Mouse (Mus musculus): ENCODE data around the gene Diras2. TPM values are rescaled to one million over a fixed set of nuclear protein-coding genes. Genes with fewer than 3 reads are reported as not detected.

The Diras2 gene
- polyA plus RNA-seq, 1 experiment = 0.82 TPM

DNA sequence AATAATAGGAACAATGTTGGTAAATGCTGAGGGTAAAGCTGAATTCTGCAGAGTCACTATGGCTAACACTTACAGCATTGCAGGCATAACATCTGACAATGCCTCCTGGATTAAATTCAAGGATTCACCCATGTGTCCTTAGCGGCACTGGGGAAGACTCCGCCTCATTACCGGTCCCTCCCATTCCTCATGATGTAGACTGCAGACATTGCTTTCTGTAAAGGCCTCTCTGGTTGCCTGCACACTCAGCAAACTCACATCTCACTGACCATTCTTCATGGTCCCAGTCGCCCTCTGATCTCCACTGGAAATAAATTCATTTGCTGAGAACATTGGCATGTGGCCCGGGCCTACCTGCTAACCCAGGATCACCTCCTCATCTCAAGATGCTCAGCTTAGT, 51.9 kb downstream of the Diras2 start:
- 89% methylated on average over 5 of the region's 5 CpGs for WGBS
- no peak for DNase-seq (ENCODE audit: low read depth, low spot score)

DNA sequence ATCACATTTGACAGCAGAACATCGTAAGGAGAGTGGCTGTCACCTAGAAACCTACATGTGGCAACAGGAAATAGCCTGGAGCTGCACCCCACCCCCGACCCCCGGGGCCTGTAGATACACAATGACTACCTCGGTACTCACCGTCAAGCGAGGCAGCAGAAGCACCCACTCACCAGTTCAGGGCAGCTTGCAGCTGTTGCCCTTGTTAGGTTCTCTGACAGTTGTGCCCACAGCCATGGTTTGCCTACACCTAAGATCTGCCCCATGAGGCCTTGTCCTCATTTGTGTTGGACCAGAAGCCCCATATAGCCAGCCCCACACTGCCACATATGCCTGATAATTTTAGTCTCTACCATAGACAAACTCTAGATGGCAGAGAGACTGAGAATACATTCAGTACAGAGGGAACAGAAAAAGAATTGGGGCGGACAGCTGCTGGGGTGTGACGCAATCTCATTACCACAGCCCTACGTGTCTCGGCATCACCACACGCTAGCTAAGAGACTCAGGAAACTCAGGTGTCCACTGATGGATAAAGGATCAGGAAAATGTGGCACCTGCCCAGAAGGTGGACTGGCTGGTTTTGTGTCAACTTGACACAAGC, 54.0 kb downstream of the Diras2 start:
- WGBS = 81% methylated on average over 11 of the region's 11 CpGs
- DNase-seq (ENCODE audit: low read depth, low spot score) = no peak

DNA sequence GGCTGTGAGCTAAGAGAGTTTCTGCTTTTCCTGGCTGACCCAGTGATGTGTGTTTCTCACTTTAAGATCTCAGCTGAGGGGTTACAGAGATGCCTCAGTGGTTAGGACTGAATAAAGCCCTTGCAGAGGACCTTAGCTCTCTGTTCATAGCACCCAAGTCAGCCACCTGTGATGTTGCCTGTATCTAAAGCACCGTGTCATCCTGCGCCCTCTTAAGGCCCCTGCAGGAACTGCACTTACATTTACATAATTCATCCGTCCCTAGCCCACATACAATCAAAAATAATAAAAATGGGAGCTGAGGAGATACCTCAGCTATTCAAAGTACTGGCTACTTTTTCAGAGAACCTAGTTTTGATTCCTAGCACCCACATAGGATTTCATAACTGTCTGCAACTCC, 54.9 kb downstream of the Diras2 start:
- DNase-seq (ENCODE audit: low read depth, low spot score) = no peak
- 45% methylated on average over 3 of the region's 3 CpGs for WGBS

DNA sequence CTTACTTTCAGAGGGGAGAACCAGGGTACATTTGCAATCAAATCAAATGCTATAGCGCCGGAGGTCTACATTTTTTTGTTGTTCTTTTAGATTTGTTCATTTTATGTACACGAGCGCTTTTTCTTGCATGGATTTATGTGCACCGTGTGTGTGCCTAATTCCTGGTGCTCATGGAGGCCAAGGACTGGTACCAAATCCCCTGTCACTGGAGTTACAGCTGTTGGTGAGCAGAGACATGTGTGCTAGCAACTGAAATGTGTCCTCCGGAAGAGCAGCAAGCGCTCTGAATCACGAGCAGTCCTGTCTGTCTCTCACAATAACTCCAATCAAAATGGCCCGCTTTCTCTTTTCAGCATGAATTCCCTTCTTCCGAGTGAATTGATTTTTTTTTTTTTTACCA, 55.8 kb downstream of the Diras2 start:
- DNase-seq (ENCODE audit: low read depth, low spot score) = no peak
- WGBS = 84% methylated on average over 10 of the region's 10 CpGs

DNA sequence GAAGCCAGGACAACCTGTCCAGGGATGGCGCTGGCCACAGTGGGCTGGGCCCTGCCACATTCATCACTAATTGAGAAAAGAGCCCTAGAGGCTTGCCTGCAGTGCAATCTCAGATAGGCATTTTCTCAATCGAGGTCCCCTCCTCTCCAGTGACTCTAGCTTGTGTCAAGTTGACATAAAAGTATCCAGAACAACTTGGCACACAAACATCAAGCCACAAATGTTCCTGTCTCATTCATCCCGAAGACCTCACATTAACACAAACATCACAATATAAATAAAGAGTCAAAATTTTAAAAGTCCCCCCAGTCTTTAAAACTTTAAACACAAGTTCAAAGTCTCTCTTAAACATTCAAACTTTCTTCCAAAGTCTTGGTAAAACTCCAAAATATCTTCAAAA, 56.3 kb downstream of the Diras2 start:
- DNase-seq (ENCODE audit: low read depth, low spot score) = no peak
- 60% methylated on average over 3 of the region's 3 CpGs for WGBS

DNA sequence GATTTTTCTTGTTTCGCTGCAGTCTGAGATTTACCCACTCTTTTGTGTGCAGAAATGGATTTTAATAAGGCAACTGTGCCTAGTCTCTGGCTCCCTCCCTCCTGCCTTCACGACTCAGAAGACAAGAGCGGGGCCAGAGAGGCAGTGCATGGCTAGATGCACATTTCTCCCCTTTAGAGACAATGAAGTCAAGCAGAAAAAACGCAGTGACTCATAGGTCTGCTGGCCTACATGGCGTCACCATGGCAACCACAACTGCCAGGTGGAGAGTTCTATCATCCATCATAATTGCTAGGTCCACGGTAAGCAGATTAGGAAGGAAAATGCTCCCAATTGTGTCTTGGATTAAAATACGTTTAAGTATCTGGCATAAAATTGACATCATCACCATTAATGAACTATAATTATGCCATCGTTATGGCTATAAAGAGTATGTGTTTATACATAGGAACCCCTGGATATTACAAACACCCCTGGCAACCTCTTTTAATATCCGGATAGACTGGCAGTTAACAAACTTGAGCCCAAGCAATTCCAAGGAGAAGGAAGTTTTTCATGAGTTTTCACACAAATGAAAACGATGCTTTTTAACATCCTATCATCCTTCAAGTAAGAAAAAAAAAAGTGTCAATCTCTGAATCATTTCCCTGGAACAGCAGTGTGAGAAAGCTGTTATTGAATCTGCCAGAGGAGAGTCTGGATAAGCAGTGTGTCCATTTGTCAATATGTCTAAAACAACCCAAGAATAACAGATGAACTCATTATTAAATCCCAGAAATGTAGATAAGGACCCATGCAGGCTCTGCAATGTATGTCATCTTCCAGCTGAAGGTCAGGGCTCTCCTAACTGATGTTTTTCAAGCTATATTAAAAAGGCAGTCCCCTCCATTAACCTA, 61.0 kb downstream of the Diras2 start:
- DNase-seq (ENCODE audit: low read depth, low spot score) = no peak
- 50% methylated on average over 10 of the region's 10 CpGs for WGBS

DNA sequence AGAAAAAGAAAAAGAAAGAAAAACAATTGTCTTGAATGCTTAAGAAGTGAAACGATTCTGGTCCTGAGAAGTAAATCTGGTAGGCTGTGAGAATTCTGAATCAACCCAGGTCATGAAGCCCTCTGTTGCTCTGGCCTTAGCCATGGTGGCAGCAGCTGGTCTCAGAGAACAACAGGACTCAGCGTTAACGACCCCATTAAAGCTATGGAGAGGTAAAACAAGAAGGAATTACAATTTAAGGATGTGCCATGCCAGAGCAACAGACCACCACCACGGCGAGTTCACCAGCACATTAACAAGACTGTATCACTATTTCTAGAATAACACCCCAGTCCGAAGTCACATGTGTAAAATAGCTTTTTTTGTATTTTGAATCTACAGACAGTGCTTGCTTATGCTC, 65.9 kb downstream of the Diras2 start:
- WGBS = 61% methylated on average over 6 of the region's 6 CpGs
- DNase-seq (ENCODE audit: low read depth, low spot score) = no peak

DNA sequence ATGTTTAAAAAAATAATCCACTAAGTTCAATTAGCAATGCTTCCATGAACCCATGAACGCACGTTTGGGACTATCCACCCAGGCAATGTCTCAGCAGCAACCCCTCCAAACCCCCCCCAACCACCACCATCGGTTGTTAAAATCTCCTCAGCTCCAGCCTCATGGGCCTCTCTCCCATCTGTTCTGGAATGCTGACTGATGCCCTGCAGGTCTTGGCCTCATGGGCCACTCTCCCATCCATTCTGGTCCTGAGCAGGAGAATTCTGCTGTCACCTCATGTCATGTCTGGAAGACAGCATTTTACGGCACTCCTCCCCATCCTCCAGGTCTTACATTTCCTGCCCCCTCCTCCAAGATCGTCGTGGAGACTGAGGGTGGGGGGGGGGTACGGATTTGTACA, 71.1 kb downstream of the Diras2 start:
- WGBS = 72% methylated on average over 7 of the region's 7 CpGs

DNA sequence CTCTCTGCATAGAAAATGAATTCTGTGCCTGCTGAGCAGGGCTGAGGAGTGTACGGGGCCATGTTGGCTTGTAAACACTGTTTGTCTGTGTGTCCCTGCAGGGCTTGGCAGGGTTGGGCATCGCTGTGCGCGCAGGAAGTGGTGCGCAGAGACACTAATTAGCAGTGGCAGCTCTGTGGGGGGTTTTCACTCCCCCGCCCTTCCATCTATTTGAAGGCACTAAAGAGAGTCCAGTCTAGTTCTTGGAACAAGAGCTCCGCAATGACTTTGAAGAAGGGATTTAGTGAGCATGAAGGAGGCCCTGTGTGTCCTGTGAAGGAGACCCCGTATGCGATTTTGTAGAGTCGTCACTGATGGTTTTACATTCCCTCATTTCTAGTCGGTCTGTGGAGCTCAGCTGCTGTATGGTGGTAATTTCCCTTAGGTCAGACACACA, 73.2 kb downstream of the Diras2 start:
- 71% methylated on average over 11 of the region's 11 CpGs for WGBS
- DNase-seq (ENCODE audit: low read depth, low spot score) = no peak

More for the DNA sequence above, 71.1 kb downstream of the Diras2 start:
- DNase-seq (ENCODE audit: low read depth, low spot score) = no peak

DNA sequence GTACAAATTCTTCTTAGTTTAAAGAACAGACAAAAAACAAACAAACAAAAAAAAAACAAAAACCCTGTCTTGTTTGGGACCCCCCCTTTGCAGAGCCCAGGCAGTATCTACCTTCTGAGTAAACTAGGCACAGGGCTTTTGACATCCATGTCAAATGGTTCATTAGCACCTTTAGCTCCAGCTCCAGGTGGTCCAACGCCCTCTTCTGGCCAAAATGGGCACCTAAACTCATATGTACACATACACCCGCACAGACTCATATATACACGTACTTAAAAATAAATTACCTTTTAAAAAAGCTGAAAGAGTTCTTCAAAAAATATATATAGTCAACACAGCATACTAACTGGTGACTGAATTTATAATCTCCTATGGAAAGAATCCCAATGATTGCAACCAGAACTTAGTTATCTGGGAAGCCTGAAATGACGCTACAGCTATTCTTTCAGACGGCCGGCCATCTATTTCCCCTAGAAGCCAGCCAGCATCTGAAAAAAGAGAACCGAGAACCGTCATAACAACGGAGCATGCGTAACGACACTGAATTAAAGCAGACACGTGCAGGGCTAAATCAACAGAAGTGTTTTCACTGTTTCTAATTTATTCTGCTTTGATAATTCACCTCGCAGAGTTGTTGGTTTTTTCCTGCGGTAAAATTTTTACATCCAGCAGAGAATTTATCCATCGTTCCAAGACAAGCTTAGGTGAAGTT, 73.7 kb downstream of the Diras2 start:
- no peak for DNase-seq (ENCODE audit: low read depth, low spot score)

DNA sequence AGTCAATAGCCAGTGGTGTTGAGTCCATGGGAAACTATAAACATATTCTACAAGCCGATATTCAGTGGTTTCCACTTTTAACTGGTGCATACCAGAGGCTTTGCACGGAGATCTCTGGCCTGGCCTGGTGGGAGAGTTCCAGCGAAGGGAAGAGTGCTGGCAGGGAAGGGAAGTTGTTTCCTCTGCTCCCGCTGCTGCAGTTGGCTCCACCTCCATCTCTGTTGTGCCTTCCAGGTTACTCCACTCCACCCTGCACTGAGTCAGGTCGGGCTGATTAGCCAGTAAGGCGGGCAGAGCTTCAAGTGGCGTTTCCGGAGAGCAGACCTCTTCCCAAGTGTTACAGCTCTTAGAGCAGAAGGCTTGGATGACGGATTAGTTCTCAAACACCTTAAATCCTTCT, 75.8 kb downstream of the Diras2 start:
- DNase-seq (ENCODE audit: low read depth, low spot score) = no peak
- WGBS = 27% methylated on average over 9 of the region's 9 CpGs

More for the DNA sequence above, 73.7 kb downstream of the Diras2 start:
- 78% methylated on average over 15 of the region's 15 CpGs for WGBS

DNA sequence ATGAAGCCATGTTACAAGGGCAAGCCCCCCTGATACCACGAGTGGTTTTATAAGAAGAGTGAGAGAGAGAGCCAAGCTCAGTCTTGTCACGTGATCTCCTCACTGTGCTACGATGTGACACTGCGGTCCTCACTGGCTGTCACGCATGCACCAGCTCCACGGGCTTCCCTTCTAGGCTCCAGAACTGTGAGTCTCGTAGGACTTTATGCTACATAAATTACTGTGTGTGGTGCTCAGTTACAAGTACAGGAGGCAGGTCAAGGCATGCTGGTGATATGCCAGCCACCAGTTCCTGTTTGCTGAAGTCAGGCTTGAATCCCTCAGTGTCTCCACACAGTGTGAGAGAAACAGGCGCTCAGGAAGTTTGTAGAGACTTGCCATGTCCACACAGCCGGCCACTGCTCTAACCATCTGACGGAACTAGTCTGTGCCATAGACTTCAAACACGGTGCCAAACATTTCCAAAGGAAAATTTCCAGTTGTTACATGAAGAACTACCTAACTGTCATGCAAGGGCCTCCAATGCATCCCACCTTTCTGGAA, 76.3 kb downstream of the Diras2 start:
- WGBS = 73% methylated on average over 11 of the region's 11 CpGs
- DNase-seq (ENCODE audit: low read depth, low spot score) = no peak

Other genes with a start within 250 kb of the Diras2 start
- 16.9 and 20.0 TPM in 2 replicates for gene Syk, start 51.9 kb upstream of the Diras2 start, polyA plus RNA-seq (2012; rRNA removed)